Mouse (Mus musculus) kidney, postnatal 36 days (tissue): ENCODE results near the gene Ptgs1.
"Not testable (repeated sequence)": the region's sequence is repeated elsewhere in the genome, so short reads cannot be mapped to it uniquely, and the experiment has no call there.

Source experiments
- DNase-seq, 2 experiments: peaks; one replicate each; pipeline ENCODE4 v3.0.0; 2021 to 2022; ENCODE audit warnings: mixed read lengths in 2 of 2

Gene Ptgs1

GRCm38 (mm10) chr2:36230366-36230765 lies at the start of gene Ptgs1:
Ptgs1 (plus strand) TSS chr2:36230426.
- peak; percentile 81 to 82 for DNase-seq

DNA sequence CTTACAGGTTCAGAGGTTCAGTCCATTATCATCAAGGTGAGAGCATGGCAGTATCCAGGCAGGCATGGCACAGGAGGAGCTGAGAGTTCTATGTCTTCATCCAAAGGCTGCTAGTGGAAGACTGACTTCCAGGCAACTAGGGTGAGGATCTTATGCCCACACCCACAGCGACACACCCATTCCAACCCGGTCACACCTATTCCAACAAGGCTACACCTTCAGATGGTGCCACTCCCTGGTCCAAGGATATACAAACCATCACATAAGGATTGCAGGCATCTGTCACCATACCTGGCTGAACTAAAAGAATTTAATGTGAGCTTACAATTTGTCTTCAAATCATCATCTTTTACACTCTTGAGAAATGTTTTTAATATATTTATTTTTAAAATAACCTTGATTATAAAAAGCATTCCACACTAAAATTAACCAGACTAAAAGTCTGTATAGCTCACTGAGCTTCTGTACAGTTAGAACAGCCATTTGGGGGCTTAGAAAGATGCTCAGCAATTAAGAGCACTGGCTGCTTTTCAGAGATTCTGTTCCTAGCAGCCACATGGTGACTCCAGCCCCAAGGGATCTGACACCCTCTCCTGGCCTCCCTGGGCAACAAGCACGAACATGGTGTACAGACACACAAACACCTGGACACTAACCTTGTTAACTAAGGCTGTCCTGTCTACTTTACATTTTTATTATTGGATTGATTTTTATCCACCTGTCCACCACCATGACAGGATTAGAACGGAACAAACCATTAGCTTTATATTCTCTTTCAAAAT lies 48.4 kb upstream of the Ptgs1 start:
- DNase-seq: not testable (repeated sequence)

GRCm38 (mm10) chr2:36183278-36183677 lies 46.9 kb upstream of the Ptgs1 start:
- peak in 1 of 2 experiments; percentile 16 for DNase-seq

DNA sequence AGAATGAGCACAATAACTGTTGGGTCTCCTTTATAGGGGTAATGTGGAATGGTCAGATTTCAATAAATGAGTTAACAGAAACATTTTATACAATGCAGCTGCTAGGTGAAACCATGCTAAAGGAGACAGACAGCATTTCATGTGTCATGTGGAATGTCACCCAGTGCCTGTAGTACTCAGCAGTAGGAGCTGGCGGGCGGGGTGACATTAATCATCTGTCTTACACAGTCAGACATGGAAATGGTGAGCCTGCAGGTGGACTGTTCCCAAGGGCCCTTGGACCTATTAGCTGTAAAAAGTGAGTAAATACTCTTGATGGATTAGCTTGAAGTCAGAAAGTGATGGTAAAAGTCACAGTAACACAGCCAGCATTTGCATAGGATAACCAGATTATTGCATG lies 46.0 kb upstream of the Ptgs1 start:
- no peak for DNase-seq

DNA sequence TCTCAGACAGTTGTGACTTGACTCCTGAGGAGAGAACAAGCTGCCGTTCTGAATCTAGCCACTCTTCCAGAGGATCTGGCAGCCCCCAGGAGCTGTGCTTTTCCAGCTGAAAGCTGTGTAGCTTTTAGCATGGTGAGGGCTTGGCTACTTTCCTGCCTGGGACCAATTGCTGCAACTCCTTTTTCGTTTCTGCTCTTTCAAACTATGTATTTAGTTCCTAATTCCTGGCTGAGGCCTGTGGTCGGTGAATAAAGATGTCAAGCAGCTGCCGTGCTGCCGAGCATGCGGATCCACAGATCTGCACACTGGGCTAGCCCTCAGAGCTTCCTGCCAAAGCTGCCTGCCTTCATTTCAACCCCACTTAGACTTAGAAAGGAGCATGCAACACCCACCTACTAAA lies 45.4 kb upstream of the Ptgs1 start:
- no peak for DNase-seq

- DNase-seq: not testable (repeated sequence)
Observed at GRCm38 (mm10) chr2:36189200-36189599, 41.0 kb upstream of the Ptgs1 start.

DNA sequence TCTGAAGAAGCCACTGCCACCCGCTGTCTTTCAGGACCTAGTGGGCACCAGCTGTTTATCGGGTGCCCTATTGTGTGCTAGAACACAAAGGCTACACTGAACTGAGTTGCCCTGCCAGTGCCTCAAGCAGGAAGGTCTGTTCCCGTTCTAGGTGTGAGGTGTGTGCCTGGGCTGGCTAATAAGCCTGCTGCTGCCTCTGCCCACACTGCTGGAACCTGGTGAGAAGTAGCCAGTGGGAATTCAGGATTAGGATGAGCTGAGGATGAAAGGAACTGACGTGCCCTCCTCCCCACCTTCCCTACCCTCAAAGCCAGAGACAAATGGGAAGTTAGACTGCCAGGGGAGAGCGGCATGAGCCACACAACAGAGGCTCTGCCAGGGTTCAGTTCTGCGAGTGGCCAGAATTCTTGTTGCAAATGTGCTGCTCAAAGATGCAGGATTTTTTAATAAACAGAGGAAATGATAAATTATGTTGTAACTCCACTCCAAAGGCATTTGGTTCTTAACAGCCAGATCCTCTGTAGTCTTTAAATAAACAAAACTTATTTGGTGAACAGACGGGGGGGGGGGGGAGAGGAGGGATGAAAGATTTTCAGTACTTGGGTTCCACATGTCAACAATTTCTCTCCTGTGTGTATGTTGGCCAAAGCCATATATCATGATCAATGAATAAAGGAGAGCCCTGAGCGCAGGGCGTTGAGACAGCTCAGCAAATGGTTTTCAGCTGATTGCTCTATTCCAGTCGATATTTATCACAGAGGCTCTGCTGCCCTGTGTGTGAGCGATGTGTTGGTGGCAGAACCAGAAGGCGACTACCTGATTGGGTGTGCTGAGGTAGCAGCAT lies 38.9 kb upstream of the Ptgs1 start:
- DNase-seq: no peak

DNA sequence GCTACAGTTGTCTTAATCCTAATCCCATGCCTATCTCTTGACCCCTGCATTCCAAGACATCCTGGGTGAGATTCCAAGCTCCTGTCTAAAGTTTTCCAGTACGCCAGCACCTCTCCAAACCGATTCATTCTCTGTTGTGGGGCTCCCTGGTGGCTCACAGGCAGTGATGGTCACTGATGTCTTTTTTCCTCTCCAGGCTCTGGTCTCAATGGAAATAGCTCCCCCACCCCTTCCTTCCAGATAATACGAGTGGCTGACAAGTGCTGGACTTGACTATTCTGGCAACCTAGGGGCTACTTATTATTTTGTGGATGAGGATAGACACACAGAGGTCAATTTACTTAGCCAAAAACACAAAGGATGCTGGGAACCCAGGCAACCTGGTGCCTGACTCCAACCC lies 33.2 kb upstream of the Ptgs1 start:
- DNase-seq: no peak

DNA sequence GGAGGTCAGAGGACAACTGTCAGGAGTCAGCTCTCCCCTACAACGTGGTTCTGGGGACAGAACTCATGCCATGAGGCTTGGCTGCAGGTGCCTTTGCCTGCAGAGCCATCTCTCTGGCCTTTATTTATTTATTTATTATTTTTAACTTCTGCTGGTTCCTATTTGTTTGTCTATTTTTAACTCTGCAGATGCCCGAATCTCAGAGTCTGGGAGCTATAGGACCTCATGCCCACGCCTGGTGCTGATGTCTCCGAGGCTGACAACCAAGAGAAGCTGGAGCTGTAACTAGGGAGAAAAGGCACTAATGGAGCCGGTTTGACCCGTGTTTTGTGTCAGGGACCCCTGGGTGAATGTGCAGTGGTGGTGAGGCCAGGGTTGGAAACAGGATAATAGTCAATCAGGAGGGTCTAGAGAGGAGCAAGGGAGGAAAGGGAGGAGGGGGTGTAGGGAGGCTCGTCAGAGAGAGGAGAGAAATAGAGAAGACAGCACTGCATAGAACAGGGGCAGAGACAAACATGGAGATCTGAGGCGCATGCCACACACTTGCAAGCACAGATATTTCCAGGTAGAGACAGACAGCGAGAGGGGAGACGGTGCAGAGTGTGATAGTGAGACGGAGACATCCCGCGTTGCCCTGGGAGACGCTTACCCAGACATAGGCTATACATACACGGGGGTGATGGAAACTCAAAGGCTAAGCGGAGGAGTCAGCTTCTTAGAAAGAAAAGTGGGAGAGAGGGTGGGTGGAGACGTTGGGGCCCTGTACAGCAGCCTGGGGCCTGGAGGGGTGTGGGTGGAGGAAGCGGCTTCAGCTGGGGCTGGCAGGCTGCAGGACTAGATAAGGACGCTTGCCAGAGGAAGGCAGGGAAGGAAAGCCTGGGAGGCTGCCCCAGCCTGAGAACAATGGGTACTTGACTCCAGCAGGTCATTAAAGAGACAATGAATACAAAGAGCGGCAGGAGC lies 32.0 kb upstream of the Ptgs1 start:
- DNase-seq: peak; percentile 59 to 67

- no peak for DNase-seq
Observed at GRCm38 (mm10) chr2:36198882-36199262, 31.4 kb upstream of the Ptgs1 start.

DNA sequence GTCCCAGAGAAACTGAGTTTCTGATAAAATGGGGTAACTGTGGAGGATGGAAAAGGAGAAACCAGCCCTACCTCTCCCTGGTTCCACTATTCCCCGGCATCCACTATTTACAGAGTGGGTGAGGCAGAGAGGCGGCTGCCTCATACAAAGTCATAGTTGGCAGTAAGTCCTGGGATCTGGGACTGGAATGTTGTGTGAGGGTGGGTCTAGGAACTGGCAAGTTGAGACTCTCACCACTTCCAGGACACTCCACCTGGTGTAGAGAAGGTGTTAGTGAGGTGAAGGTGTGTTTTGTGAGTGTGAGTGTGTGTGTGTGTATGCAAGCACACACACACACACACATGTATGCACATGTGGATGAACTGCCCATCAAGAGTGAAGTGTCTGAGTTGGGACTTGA lies 29.4 kb upstream of the Ptgs1 start:
- DNase-seq: no peak

DNA sequence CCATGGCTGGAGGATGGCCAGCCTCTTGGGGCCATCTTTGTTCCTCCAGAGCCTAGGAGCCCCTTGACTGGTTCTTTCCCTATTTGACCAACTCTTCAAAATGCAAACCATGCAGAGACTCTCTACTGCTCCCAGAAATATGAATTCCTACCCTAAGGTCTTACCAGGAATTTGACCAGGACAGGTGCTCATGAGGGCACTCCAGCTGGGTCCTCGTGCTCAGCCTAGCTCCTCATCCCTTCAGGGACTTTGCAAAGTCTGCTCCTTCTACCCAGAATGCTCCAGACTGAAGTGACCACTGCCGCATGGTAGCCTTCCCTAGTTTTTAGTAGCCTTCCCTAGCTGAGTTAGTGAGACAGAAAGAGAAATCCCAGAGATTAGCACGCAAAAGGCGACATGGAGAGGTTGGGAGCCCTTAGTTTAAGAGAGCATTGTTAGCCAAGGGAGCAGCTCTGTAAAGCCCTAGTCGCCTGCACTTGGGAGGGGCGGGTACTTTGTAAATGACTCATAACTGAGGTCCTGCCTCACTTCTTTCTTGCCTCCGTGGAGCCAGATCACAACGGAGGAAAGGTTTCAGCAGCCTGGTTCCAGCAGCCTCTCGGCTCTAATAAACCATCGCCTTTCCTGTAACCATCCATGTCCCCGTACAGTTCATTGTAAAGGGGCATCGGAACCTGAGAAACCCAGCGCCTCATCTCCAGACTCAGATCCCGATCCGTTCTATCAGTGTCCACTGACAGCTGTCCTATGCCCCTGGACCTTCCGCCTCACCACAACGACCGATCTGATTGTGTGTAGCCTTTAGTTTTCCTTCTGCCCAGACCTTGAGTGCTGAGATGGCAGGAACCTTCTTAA lies 28.2 kb upstream of the Ptgs1 start:
- no peak for DNase-seq

GRCm38 (mm10) chr2:36202611-36202880 lies 27.7 kb upstream of the Ptgs1 start:
- DNase-seq: no peak

DNA sequence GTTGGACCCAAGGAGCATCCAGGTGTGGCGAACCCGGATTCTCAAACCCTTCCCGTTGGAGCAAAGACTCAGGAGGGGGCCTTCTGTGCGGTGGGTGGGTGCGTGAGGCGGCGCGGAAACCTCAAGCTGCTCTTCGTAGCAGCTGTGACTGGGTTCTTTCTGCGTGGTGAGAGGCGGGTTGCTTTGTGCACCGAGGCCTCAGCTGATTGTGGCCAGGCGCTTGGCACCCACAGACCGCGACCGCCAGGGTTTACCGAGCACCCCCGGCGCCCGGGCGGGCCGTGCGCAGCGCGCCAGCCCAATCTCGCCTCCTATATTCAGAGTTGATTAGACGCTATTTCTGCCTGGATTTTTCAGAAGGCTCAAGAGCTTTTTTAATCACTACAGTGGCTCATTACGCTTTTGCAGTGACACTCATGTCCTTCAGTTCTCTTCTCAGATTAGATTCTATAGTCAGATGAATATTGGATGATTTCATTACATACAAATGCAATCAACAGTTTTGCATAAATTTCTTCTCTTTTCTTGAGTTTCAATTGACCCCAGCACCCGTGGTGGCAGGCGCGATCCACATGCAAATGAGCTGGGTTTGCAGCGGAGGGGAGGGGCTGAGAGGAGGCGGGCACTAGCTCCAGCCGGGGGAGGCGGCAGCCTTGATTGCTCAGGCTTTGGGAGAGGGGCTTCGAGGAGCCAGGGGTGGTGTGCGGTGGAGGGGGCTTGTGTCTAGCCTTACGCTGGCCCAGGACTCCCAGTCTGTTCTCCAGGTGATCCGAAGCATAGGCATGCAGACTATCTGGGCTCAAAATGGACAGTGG lies 27.0 kb upstream of the Ptgs1 start:
- peak in 1 of 2 experiments; percentile 58 for DNase-seq

DNA sequence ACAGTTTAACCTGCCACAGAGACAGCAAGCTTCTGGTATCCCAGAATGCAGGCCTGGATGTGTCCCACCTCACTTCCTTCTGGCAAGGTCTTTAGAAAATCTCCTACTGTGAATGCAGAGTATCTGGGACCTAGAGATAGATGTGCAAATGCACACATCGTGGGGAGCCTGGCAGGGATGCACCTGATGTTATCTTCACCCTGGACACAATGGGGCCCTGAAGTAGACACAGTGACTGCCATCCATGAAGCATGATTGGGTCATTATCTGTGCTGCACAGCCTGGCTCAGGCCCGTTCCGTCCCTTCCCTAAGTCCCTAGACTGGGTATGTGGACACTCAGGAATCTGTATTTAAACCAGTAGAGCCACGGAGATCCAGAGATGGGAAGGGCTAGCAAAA lies 25.6 kb upstream of the Ptgs1 start:
- no peak for DNase-seq

GRCm38 (mm10) chr2:36207071-36207470 lies 23.2 kb upstream of the Ptgs1 start:
- DNase-seq: no peak

DNA sequence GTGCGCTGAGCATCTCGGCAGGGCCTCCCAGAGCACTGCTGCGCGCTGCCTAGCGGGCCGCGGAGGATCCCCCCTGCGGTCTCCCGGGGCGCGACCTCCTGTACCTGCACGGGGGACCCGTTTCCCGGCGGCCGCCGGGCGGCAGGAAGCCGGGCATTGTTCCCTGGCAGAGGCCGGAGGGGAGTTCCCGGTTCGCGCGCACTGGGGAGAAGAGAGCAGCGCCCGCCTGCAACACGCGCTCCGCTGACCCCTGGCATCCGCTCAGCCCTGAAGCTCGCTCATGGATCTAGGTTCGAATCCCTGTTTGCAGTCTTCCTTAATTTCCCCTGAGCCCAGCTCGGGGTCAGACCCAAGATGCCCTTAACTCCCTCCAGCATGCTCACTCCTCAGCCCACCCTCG lies 19.4 kb upstream of the Ptgs1 start:
- DNase-seq: peak; percentile 57 to 65

DNA sequence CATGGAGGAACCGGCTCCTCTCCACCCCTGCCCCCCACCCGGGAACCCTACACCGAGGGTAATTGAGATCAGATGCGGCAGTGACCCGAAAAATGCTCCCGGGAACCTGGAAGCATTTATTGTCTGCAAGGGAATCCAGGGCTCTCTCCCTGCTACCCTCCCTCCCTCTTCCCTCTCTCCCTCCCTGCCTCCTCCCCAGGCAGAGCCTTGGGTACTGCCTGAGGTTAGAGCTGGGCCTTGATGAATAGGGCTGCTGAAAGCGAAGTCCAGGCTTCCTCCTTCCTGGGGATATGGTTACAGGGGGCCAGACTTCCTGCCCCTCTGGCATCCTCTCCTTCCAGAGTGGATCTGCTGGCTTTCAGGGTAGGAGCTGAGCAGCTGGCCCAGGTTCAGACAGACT lies 18.4 kb upstream of the Ptgs1 start:
- DNase-seq: no peak

DNA sequence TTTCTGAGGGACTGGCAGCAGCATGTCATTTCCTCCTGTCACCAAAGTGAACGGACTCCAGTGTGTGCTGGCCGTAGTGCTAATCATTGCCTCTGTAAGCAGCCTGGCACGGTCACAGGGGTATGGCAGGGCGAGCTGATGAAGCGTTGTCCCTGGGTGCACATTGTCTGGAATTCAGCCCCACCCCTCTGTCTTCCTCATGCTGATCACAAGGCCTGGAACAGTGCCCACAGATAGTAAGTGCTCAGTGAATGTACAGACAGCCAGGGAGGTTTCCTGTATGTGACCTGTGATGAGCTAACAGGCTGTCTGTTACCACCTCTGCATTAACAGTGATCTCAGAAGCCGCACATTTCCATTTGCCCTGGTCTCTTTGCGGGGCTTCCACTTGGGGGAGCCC lies 17.1 kb upstream of the Ptgs1 start:
- DNase-seq: peak; percentile 41 to 65

GRCm38 (mm10) chr2:36214023-36214422 lies 16.2 kb upstream of the Ptgs1 start:
- DNase-seq: peak; percentile 90 to 93

- peak; percentile 34 to 62 for DNase-seq
Observed at GRCm38 (mm10) chr2:36214425-36214824, 15.8 kb upstream of the Ptgs1 start.
